Mouse (Mus musculus): ENCODE results near the gene Spata5. TPM values are rescaled to one million over a fixed set of nuclear protein-coding genes. Genes with fewer than 3 reads are reported as not detected.

Gene Spata5
- polyA plus RNA-seq, 1 experiment from 2014 or later: 29.0 TPM

- Histone ChIP-seq H3K36me3 (ENCODE audit: control insufficient read depth, insufficient read depth, low read length) (no peaks in the 10 kb centered on the region), H3K9ac (ENCODE audit: low read depth, low read length) (no peak overlapping the region), H3K27ac (replicated peaks; ENCODE audit: low read depth, low read length) (peak overlapping the region; percentile 87), H3K4me1 (ENCODE audit: control insufficient read depth, insufficient read depth, low read length) (peaks cover 31% of the 10 kb centered on the region), H3K4me2 (ENCODE audit: low read depth, low read length) (no peak overlapping the region), H3K27me3 (replicated peaks; ENCODE audit: control insufficient read depth, insufficient read depth, low read length) (no peaks in the 10 kb centered on the region), H3K9me3 (ENCODE audit: control insufficient read depth, low read length) (no peaks in the 10 kb centered on the region), H3K4me3 (ENCODE audit: low read depth, low read length) (no peak overlapping the region)
- WGBS: 37% methylated on average over 6 of the region's 6 CpGs
- ATAC-seq (ENCODE audit: low read depth) (peak; percentile 30; the same call in 1 of the 2 replicates), DNase-seq (ENCODE audit: low spot score) (peak; percentile 85)
Measured at GRCm38 (mm10) chr3:37383096-37383765, 36.5 kb upstream of the Spata5 start.

GRCm38 (mm10) chr3:37387310-37387709, 32.4 kb upstream of the Spata5 start:
- Histone ChIP-seq H3K9ac (ENCODE audit: low read depth, low read length) (no peak overlapping the region), H3K27ac (replicated peaks; ENCODE audit: low read depth, low read length) (no peak overlapping the region), H3K36me3 (ENCODE audit: control insufficient read depth, insufficient read depth, low read length) (no peaks in the 10 kb centered on the region), H3K4me2 (ENCODE audit: low read depth, low read length) (no peak overlapping the region), H3K4me3 (ENCODE audit: low read depth, low read length) (no peak overlapping the region), H3K9me3 (ENCODE audit: control insufficient read depth, low read length) (0 out of 2 replicates have a peak, but pooled peaks cover 3% of the 10 kb centered on the region), H3K27me3 (replicated peaks; ENCODE audit: control insufficient read depth, insufficient read depth, low read length) (no peaks in the 10 kb centered on the region), H3K4me1 (ENCODE audit: control insufficient read depth, insufficient read depth, low read length) (0 out of 2 replicates have a peak, but pooled peaks cover 7% of the 10 kb centered on the region)
- WGBS: 88% methylated on average over 6 of the region's 6 CpGs
- DNase-seq (ENCODE audit: low spot score) (no peak), ATAC-seq (ENCODE audit: low read depth) (no peak)

GRCm38 (mm10) chr3:37396930-37397608, 22.6 kb upstream of the Spata5 start:
- Histone ChIP-seq H3K27ac (replicated peaks; ENCODE audit: low read depth, low read length) (no peak overlapping the region), H3K36me3 (ENCODE audit: control insufficient read depth, insufficient read depth, low read length) (no peaks in the 10 kb centered on the region), H3K9me3 (ENCODE audit: control insufficient read depth, low read length) (no peaks in the 10 kb centered on the region), H3K27me3 (replicated peaks; ENCODE audit: control insufficient read depth, insufficient read depth, low read length) (no peaks in the 10 kb centered on the region), H3K4me3 (ENCODE audit: low read depth, low read length) (no peak overlapping the region), H3K4me1 (ENCODE audit: control insufficient read depth, insufficient read depth, low read length) (peaks cover 16% of the 10 kb centered on the region), H3K9ac (ENCODE audit: low read depth, low read length) (no peak overlapping the region), H3K4me2 (ENCODE audit: low read depth, low read length) (no peak overlapping the region)
- WGBS: 84% methylated on average over 5 of the region's 5 CpGs
- ATAC-seq (ENCODE audit: low read depth) (no peak), DNase-seq (ENCODE audit: low spot score) (no peak)

GRCm38 (mm10) chr3:37397646-37398045, 22.1 kb upstream of the Spata5 start:
- Histone ChIP-seq H3K4me2 (ENCODE audit: low read depth, low read length) (no peak overlapping the region), H3K36me3 (ENCODE audit: control insufficient read depth, insufficient read depth, low read length) (no peaks in the 10 kb centered on the region), H3K27ac (replicated peaks; ENCODE audit: low read depth, low read length) (no peak overlapping the region), H3K27me3 (replicated peaks; ENCODE audit: control insufficient read depth, insufficient read depth, low read length) (no peaks in the 10 kb centered on the region), H3K9ac (ENCODE audit: low read depth, low read length) (no peak overlapping the region), H3K4me1 (ENCODE audit: control insufficient read depth, insufficient read depth, low read length) (peaks cover 19% of the 10 kb centered on the region), H3K9me3 (ENCODE audit: control insufficient read depth, low read length) (no peaks in the 10 kb centered on the region), H3K4me3 (ENCODE audit: low read depth, low read length) (no peak overlapping the region)
- WGBS: 82% methylated on average over 3 of the region's 3 CpGs
- DNase-seq (ENCODE audit: low spot score): no peak
- ATAC-seq (ENCODE audit: low read depth): no peak

- ATAC-seq (ENCODE audit: low read depth): no peak
- Histone ChIP-seq H3K4me1 (ENCODE audit: control insufficient read depth, insufficient read depth, low read length) (peaks cover 24% of the 10 kb centered on the region), H3K27me3 (replicated peaks; ENCODE audit: control insufficient read depth, insufficient read depth, low read length) (no peaks in the 10 kb centered on the region), H3K4me2 (ENCODE audit: low read depth, low read length) (no peak overlapping the region), H3K9me3 (ENCODE audit: control insufficient read depth, low read length) (no peaks in the 10 kb centered on the region), H3K36me3 (ENCODE audit: control insufficient read depth, insufficient read depth, low read length) (no peaks in the 10 kb centered on the region), H3K9ac (ENCODE audit: low read depth, low read length) (no peak overlapping the region), H3K4me3 (ENCODE audit: low read depth, low read length) (no peak overlapping the region), H3K27ac (replicated peaks; ENCODE audit: low read depth, low read length) (no peak overlapping the region)
- DNase-seq (ENCODE audit: low spot score): peak; percentile 59
- 79% methylated on average over 7 of the region's 7 CpGs for WGBS
Measured at GRCm38 (mm10) chr3:37398661-37399395, 20.9 kb upstream of the Spata5 start.

GRCm38 (mm10) chr3:37401729-37402610, 17.7 kb upstream of the Spata5 start:
- no peaks in the 10 kb centered on the region for H3K27me3 ChIP-seq (replicated peaks; ENCODE audit: control insufficient read depth, insufficient read depth, low read length)
- DNase-seq (ENCODE audit: low spot score): peak; percentile 90
- ATAC-seq (ENCODE audit: low read depth): peak; percentile 90
- H3K9me3 ChIP-seq (ENCODE audit: control insufficient read depth, low read length): no peaks in the 10 kb centered on the region
- H3K36me3 ChIP-seq (ENCODE audit: control insufficient read depth, insufficient read depth, low read length): no peaks in the 10 kb centered on the region
- H3K27ac ChIP-seq (replicated peaks; ENCODE audit: low read depth, low read length): peak overlapping the region; percentile 94
- H3K4me2 ChIP-seq (ENCODE audit: low read depth, low read length): peak overlapping the region; percentile 18; the same call in 1 of the 2 replicates
- WGBS: 41% methylated on average over 11 of the region's 11 CpGs
- H3K4me3 ChIP-seq (ENCODE audit: low read depth, low read length): no peak overlapping the region
- H3K4me1 ChIP-seq (ENCODE audit: control insufficient read depth, insufficient read depth, low read length): peaks cover 24% of the 10 kb centered on the region
- no peak overlapping the region for H3K9ac ChIP-seq (ENCODE audit: low read depth, low read length)

GRCm38 (mm10) chr3:37407598-37407997, 12.1 kb upstream of the Spata5 start:
- ATAC-seq (ENCODE audit: low read depth) (no peak), DNase-seq (ENCODE audit: low spot score) (no peak)
- H3K36me3 ChIP-seq (ENCODE audit: control insufficient read depth, insufficient read depth, low read length): no peaks in the 10 kb centered on the region
- H3K4me3 ChIP-seq (ENCODE audit: low read depth, low read length): no peak overlapping the region
- no peaks in the 10 kb centered on the region for H3K9me3 ChIP-seq (ENCODE audit: control insufficient read depth, low read length)
- H3K27me3 ChIP-seq (replicated peaks; ENCODE audit: control insufficient read depth, insufficient read depth, low read length): no peaks in the 10 kb centered on the region
- H3K27ac ChIP-seq (replicated peaks; ENCODE audit: low read depth, low read length): no peak overlapping the region
- no peak overlapping the region for H3K4me2 ChIP-seq (ENCODE audit: low read depth, low read length)
- H3K4me1 ChIP-seq (ENCODE audit: control insufficient read depth, insufficient read depth, low read length): peaks cover 4% of the 10 kb centered on the region; the same call in 1 of the 2 replicates
- no peak overlapping the region for H3K9ac ChIP-seq (ENCODE audit: low read depth, low read length)

- 81% methylated on average over 3 of the region's 3 CpGs for WGBS
- no peak for ATAC-seq (ENCODE audit: low read depth)
Measured at GRCm38 (mm10) chr3:37413446-37413845, 6.2 kb upstream of the Spata5 start.

More at GRCm38 (mm10) chr3:37413446-37413845, 6.2 kb upstream of the Spata5 start:
- DNase-seq (ENCODE audit: low spot score): no peak
- H3K9ac ChIP-seq (ENCODE audit: low read depth, low read length): no peak overlapping the region
- H3K4me3 ChIP-seq (ENCODE audit: low read depth, low read length): no peak overlapping the region
- H3K36me3 ChIP-seq (ENCODE audit: control insufficient read depth, insufficient read depth, low read length): no peaks in the 10 kb centered on the region
- H3K9me3 ChIP-seq (ENCODE audit: control insufficient read depth, low read length): no peaks in the 10 kb centered on the region
- H3K4me2 ChIP-seq (ENCODE audit: low read depth, low read length): no peak overlapping the region
- H3K4me1 ChIP-seq (ENCODE audit: control insufficient read depth, insufficient read depth, low read length): 0 out of 2 replicates have a peak, but pooled peaks cover under 1% of the 10 kb centered on the region
- no peak overlapping the region for H3K27ac ChIP-seq (replicated peaks; ENCODE audit: low read depth, low read length)
- H3K27me3 ChIP-seq (replicated peaks; ENCODE audit: control insufficient read depth, insufficient read depth, low read length): no peaks in the 10 kb centered on the region

Data from embryonic facial prominence, embryonic 14.5 days (tissue).